Mouse (Mus musculus) C2C12 (cell line): Measurements from ENCODE around the gene Ank2. TPM values are rescaled to one million over a fixed set of nuclear protein-coding genes. Genes with fewer than 3 reads are reported as not detected.
"Not testable (repeated sequence)": the region's sequence is repeated elsewhere in the genome, so short reads cannot be mapped to it uniquely, and the experiment has no call there.

Source experiments
- H3K27me3 ChIP-seq: one replicate; pipeline ENCODE4 v1.6.1; 2011; ENCODE audit not compliant: control insufficient read depth, insufficient read depth, insufficient read length
- H3K36me3 ChIP-seq: one replicate; pipeline ENCODE4 v1.6.1; 2011; ENCODE audit not compliant: control insufficient read depth, insufficient read depth
- H3K4me3 ChIP-seq: one replicate; pipeline ENCODE4 v1.5.1; 2011; ENCODE audit warnings: mild to moderate bottlenecking, control low read depth; ENCODE audit not compliant: poor library complexity, insufficient read depth, severe bottlenecking
- H3K79me2 ChIP-seq: one replicate; pipeline ENCODE4 v1.6.1; 2011; ENCODE audit not compliant: control insufficient read depth, insufficient read depth
- H3K79me3 ChIP-seq: one replicate; pipeline ENCODE4 v1.6.1; 2011; ENCODE audit warnings: low read depth, control low read depth
- H3ac ChIP-seq: one replicate; pipeline ENCODE3; 2011; ENCODE audit warnings: low read depth; ENCODE audit not compliant: control insufficient read depth, insufficient read length
- CEBPB ChIP-seq: IDR thresholded peaks from one replicate; pipeline ENCODE4 v1.6.1; 2011; ENCODE audit warnings: low read depth, mild to moderate bottlenecking, control low read depth, moderate library complexity
- CTCF ChIP-seq: IDR thresholded peaks from one replicate; pipeline ENCODE4 v1.5.1; 2011; ENCODE audit not compliant: control insufficient read depth, insufficient read depth, insufficient read length
- FOSL1 ChIP-seq: IDR thresholded peaks from one replicate; pipeline ENCODE4 v1.8.0; 2011; ENCODE audit warnings: mild to moderate bottlenecking, low read length; ENCODE audit not compliant: poor library complexity, insufficient read depth, severe bottlenecking
- MAX ChIP-seq: IDR thresholded peaks from one replicate; pipeline ENCODE4 v1.6.1; 2011; ENCODE audit warnings: mild to moderate bottlenecking, control low read depth
- MYOD1 ChIP-seq: IDR thresholded peaks from one replicate; pipeline ENCODE4 v1.6.1; 2011; ENCODE audit warnings: low read depth; ENCODE audit not compliant: control insufficient read depth, insufficient read length
- MYOG ChIP-seq: IDR thresholded peaks from one replicate; pipeline ENCODE4 v1.6.1; 2011; ENCODE audit not compliant: control insufficient read depth, insufficient read length; ENCODE audit errors: extremely low read depth
- USF1 ChIP-seq: IDR thresholded peaks from one replicate; pipeline ENCODE4 v1.6.1; 2011; ENCODE audit warnings: low read depth, mild to moderate bottlenecking, control low read depth, moderate library complexity
- polyA plus RNA-seq: library from polyadenylated mRNA; unstranded; fragments of >200 nt; fragmentation: generic; extraction: Trizol; gene quantifications from one replicate; pipeline ENCODE4 v1.2.1, GENCODE M21; 2012; ENCODE audit warnings: missing spikeins

Gene Ank2
- polyA plus RNA-seq, 1 experiment: 3.5 TPM

DNA sequence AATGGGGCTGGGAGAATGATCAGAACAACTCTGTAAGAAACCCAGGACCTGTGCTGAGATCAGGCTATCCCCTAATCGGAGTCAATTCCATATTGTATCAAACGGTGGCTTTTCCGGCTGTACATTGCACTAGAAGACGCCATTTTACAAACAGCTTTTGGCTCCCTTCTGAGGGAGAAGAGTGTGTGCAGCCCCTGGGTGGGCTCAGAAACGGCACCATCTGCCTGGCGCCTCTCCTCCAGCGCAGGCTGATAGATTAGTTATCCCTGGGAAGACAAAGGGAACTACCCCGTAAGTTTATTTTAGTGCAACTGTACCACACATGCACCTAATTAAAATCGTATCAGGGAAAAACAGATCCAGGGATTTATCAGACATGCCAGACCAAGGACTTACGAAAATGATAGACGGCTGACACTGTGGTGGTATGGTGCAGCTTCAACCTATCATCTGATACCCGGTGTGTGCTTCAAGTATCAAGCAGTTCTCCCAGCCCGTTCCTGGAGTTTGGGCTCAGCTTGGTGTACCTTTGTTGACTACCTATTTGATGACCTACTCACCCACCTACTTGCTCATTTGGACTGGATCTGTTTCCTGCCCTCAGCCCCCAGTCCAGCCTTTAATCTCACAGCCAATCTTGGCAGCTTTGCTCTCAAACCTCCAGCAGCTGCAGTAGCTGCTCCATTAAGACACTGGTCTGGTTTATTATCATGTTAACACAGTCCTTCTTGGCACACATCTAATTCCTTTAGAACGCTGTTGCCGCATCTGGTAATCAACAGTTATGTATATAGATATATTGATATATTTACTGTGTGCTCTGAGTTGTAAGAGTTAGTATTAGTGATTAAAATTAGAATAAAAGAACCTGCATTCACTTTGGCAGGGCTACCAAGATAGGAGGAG, 9.0 kb upstream of the Ank2 start:
- H3K36me3 ChIP-seq: no peaks in the 10 kb centered on the region
- H3K79me2 ChIP-seq: no peaks in the 10 kb centered on the region
- no peak overlapping the region for H3K4me3 ChIP-seq
- TF ChIP-seq CEBPB (no peak), MYOG (no peak), MAX (no peak), FOSL1 (no peak), CTCF (no peak), MYOD1 (no peak), USF1 (no peak)
- no peak overlapping the region for H3ac ChIP-seq
- H3K79me3 ChIP-seq: no peaks in the 10 kb centered on the region
- no peaks in the 10 kb centered on the region for H3K27me3 ChIP-seq

DNA sequence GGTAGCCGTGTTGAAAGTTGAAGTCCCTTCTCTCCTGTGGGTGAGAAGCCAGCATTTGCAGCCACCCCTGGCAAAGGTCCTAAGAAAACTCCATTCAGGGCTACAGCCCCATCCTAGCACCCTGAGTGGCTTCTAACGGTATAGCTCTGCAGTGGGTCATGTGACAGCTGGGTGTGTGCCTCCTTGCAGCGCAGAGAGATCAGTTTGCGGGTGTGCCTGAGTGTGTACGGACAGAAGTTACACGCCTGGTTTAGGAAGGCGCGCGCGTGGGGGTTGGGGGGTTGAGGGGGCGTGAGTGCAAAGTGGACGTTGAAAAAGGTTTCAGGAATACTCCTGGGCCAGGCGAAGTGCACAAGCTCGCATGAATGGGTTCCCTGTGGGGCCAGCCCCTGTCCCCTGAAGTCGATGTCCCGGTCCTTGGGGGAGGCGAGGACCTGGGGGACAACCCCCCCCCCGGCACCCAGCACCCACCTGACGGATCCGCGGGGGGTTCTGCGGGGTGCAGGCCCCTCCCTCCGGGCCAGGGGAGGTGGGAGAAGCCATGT, 881 bp downstream of the Ank2 start:
- TF ChIP-seq CTCF (no peak), MAX (no peak), USF1 (peak; percentile 19), FOSL1 (no peak), MYOD1 (no peak), MYOG (no peak)
- Histone ChIP-seq H3K79me2 (no peaks in the 10 kb centered on the region), H3K79me3 (no peaks in the 10 kb centered on the region), H3K27me3 (peaks cover 8% of the 10 kb centered on the region), H3K4me3 (no peak overlapping the region), H3ac (peak overlapping the region; percentile 53), H3K36me3 (no peaks in the 10 kb centered on the region)

DNA sequence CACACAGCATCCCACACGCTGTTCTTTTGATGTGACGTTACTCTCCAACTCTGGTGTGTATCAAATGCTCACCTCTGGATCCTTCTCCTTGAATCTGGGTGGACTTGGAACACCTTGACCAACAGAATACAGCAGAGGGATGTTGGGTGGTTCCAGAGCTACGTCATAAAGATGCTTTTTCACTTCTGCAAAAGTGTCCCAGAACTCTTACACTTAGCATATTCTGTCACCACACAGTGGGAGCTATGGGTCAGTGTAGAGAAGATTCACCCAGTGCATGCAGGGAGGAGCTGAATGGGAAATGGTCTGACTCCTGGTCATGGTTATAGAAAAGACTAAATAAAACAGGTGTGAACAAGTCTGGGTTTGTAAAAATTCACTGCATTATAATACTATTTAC, 6.5 kb downstream of the Ank2 start:
- Histone ChIP-seq H3ac (no peak overlapping the region), H3K79me3 (no peaks in the 10 kb centered on the region)
- TF ChIP-seq CEBPB (no peak), MYOD1 (no peak), FOSL1 (no peak), MAX (no peak), MYOG (no peak), CTCF (no peak), USF1 (no peak)

DNA sequence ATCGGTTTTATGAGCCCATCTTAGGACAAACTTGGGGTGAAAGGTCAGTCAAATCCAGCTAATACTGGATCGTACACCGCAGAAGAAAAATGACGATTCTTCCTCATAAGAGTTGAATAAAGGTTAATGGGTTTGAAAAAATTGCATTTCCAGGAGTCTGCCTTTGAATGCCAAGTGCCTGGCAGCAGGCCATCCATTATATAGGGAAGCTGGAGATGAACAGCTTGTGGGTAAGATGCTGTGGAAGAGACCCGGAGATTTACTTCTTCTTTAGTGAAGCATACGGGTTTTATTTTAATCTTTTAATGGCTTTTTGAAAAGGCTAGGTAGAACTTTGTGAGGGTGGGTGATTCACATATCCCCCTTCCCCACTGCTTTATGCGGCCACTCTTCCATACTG, 11.8 kb downstream of the Ank2 start:
- H3K4me3 ChIP-seq: no peak overlapping the region
- no peaks in the 10 kb centered on the region for H3K79me2 ChIP-seq
- no peak overlapping the region for H3ac ChIP-seq
- no peak for TF ChIP-seq CTCF
- TF ChIP-seq CEBPB: no peak
- TF ChIP-seq MAX: no peak
- TF ChIP-seq MYOG: no peak
- TF ChIP-seq MYOD1: no peak
- TF ChIP-seq USF1: no peak
- TF ChIP-seq FOSL1: no peak
- H3K27me3 ChIP-seq: no peaks in the 10 kb centered on the region
- H3K36me3 ChIP-seq: no peaks in the 10 kb centered on the region
- no peaks in the 10 kb centered on the region for H3K79me3 ChIP-seq

More for the DNA sequence above, 6.5 kb downstream of the Ank2 start:
- H3K36me3 ChIP-seq: no peaks in the 10 kb centered on the region
- H3K27me3 ChIP-seq: no peaks in the 10 kb centered on the region
- no peaks in the 10 kb centered on the region for H3K79me2 ChIP-seq
- H3K4me3 ChIP-seq: no peak overlapping the region

DNA sequence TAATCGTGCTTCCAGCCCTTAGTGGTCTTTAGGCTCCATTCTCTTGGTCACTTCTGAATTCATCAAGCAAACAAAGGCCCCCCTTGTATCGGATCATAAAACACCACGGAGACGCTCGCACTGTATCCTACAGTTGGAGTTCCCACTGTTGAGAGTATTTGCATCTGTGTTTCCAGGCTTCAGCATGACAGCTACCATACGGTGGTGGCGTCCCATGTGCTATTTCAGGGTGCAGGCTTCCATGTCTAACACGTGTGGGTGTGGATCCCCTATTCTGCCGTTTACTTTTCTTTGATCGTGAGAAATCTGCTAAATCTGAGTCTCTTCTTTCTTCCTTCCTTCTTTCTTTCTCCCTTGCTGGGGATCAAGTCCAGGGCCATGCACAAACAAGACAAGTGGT, 14.0 kb downstream of the Ank2 start:
- Histone ChIP-seq H3K79me3 (no peaks in the 10 kb centered on the region), H3K4me3 (no peak overlapping the region), H3K79me2 (no peaks in the 10 kb centered on the region), H3ac (no peak overlapping the region), H3K36me3 (no peaks in the 10 kb centered on the region), H3K27me3 (no peaks in the 10 kb centered on the region)
- no peak for TF ChIP-seq MYOD1

GRCm38 (mm10) chr3:127481658-127482057, 17.5 kb downstream of the Ank2 start:
- Histone ChIP-seq H3K27me3 (no peaks in the 10 kb centered on the region), H3K4me3 (no peak overlapping the region), H3K36me3 (no peaks in the 10 kb centered on the region), H3K79me3 (no peaks in the 10 kb centered on the region), H3K79me2 (no peaks in the 10 kb centered on the region), H3ac (no peak overlapping the region)
- TF ChIP-seq CEBPB (no peak), MYOD1 (no peak), MYOG (no peak)

- not testable (repeated sequence) for H3ac ChIP-seq, H3K27me3 ChIP-seq, H3K79me3 ChIP-seq, H3K79me2 ChIP-seq, H3K4me3 ChIP-seq, H3K36me3 ChIP-seq
These were observed 18.8 kb downstream of the Ank2 start for GRCm38 (mm10) chr3:127480369-127480768.
